Mouse (Mus musculus) liver, embryonic 14.5 days (tissue): ENCODE results near the gene Gm11237. TPM values are rescaled to one million over a fixed set of nuclear protein-coding genes. Genes with fewer than 3 reads are reported as not detected.
A peak's percentile ranks its signal among the peaks of the same experiment; 100 is the strongest.
"Not testable (repeated sequence)": the region's sequence is repeated elsewhere in the genome, so short reads cannot be mapped to it uniquely, and the experiment has no call there.

ENCODE experiments used
- ATAC-seq: fragments of 200-750 bp; cut with Nextera tagmentation; 2 replicates; pipeline ENCODE4 v1.8.0; 2017; ENCODE audit warnings: moderate number of reproducible peaks, mild to moderate bottlenecking, moderate library complexity; ENCODE audit not compliant: insufficient read depth
- DNase-seq, 3 experiments: peaks; one replicate each; pipeline ENCODE4 v3.0.0-alpha.2; 2012 to 2013; ENCODE audit warnings: low read depth in 3 of 3, low spot score in 3 of 3
- H3K27ac ChIP-seq: fragments of 300-500 bp; sonication (generic); 2 replicates; pipeline ENCODE4 v1.5.1; 2014; ENCODE audit warnings: moderate library complexity, mild to moderate bottlenecking, control low read depth, inconsistent platforms
- H3K27me3 ChIP-seq: fragments of 300-500 bp; sonication (generic); 2 replicates; pipeline ENCODE4 v1.6.1; 2014; ENCODE audit warnings: mild to moderate bottlenecking, low read length, moderate library complexity; ENCODE audit not compliant: control insufficient read depth, insufficient read depth
- H3K36me3 ChIP-seq: fragments of 300-500 bp; sonication (generic); replicated peaks from 2 replicates; pipeline ENCODE4 v1.6.1; 2014; ENCODE audit warnings: low read depth; ENCODE audit not compliant: control insufficient read depth, insufficient read depth
- H3K4me1 ChIP-seq, 2 experiments: fragments of 200-500 bp in 1 of 2; fragments of 300-500 bp in 1 of 2; sonication (generic) in 1 of 2; replicated peaks; 2 replicates each; pipeline ENCODE4 v1.6.1; 2012 to 2014; ENCODE audit warnings: antibody characterized with exemption in 1 of 2, inconsistent platforms in 1 of 2, low read length in 1 of 2; ENCODE audit not compliant: control insufficient read depth in 2 of 2, insufficient read depth in 2 of 2
- H3K4me2 ChIP-seq: fragments of 300-500 bp; sonication (generic); 2 replicates; pipeline ENCODE4 v1.6.1; 2014; ENCODE audit warnings: low read depth, mild to moderate bottlenecking, control low read depth, moderate library complexity
- H3K4me3 ChIP-seq, 2 experiments: fragments of 200-500 bp in 1 of 2; fragments of 300-500 bp in 1 of 2; sonication (generic) in 1 of 2; 2 replicates each; pipeline ENCODE4 v1.5.1; 2012 to 2014; ENCODE audit warnings: low read depth in 2 of 2, low read length in 2 of 2, mild to moderate bottlenecking in 2 of 2, control low read depth in 1 of 2, inconsistent platforms in 1 of 2, moderate library complexity in 1 of 2; ENCODE audit not compliant: insufficient read depth in 1 of 2
- H3K9ac ChIP-seq: fragments of 300-500 bp; sonication (generic); replicated peaks from 2 replicates; pipeline ENCODE4 v1.6.1; 2014; ENCODE audit warnings: mild to moderate bottlenecking, control low read depth, moderate library complexity
- H3K9me3 ChIP-seq: fragments of 300-500 bp; sonication (generic); 2 replicates; pipeline ENCODE4 v1.6.1; 2016; ENCODE audit warnings: low read length, mixed read lengths; ENCODE audit not compliant: control insufficient read depth
- CTCF ChIP-seq: IDR thresholded peaks from 2 replicates; pipeline ENCODE4 v1.5.1; 2016; ENCODE audit warnings: antibody characterized with exemption, low read depth, control low read depth
- EP300 ChIP-seq: IDR thresholded peaks from 2 replicates; pipeline ENCODE4 v1.6.1; 2016; ENCODE audit warnings: antibody characterized with exemption, low read depth
- WGBS: fragments of 180-500 bp; shearing (Covaris S2); extraction: QIAGEN DNeasy Blood & Tissue Kit; methylation state at CpG from one replicate; pipeline ENCODE4 v1.1.7; 2014; ENCODE audit not compliant: insufficient replicate concordance; 5-methylcytosine and 5-hydroxymethylcytosine counted together
- polyA plus RNA-seq, 2 experiments: library from polyadenylated mRNA; depleted of rRNA in 1 of 2; stranded (reverse) in 1 of 2; unstranded in 1 of 2; fragments of >200 nt; fragmentation: Nextera tagmentation in 1 of 2; extraction: Ambion mirVana in 1 of 2; gene quantifications; 2 replicates each; pipeline versions ENCODE4 v1.2.1 to v1.2.3; 2012 to 2014

Gene Gm11237
- polyA plus RNA-seq (2012; rRNA removed) (not detected in 2 replicates), polyA plus RNA-seq (2014; fragmentation: Nextera tagmentation; extraction: Ambion mirVana) (not detected in 2 replicates)

DNA sequence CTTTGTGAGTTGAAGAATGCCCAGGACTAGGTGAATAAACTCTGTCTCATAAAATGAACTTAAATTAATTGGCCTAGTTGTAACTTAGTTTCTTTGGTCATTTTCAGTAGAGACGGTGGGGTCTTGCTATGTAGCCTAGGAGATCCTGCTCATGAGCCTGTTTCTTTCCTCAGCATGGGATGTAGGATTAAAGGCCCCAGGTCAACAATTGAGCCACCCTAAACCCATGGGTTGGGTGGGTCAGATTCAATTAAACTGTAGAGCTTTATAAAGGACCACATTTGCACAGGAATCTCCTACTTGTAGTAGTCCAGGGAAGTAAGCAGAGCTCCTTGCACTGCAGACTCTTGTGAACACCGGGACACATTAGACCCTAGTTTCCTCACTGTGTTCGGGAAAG, at the start of gene Gm11237:
Gm11237 (plus strand) TSS at position 301 of the 400 bp plus-strand sequence.
- H3K9me3 ChIP-seq, H3K27me3 ChIP-seq, H3K4me1 ChIP-seq, H3K27ac ChIP-seq, ATAC-seq, H3K4me2 ChIP-seq, H3K9ac ChIP-seq, H3K36me3 ChIP-seq, H3K4me3 ChIP-seq, DNase-seq: not testable (repeated sequence)
- WGBS, result no CpG with 5 or more reads among the region's 3 CpGs

DNA sequence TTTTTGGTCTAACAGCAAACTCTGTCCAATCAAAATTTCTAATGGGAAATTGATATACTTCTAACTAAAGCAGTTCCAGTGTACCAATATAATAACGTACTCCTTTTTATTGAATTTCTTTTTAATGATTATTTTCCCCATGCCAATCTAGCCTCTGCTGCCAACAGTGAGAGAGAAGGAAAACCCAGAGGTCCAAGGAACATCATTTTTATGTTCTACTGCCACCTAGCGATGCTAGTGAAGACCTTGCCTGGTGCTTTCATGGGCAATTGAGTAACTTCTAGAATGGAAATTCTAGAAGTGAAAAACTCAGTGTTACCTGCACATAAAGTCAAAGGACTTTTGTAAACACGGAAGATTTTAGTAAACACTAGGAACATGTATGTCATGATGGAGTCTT, 23.5 kb upstream of the Gm11237 start:
- no peak overlapping the region for H3K4me3 ChIP-seq
- H3K4me1 ChIP-seq, result no peaks in the 10 kb centered on the region
- H3K9me3 ChIP-seq, result no peaks in the 10 kb centered on the region
- TF ChIP-seq EP300 (no peak), CTCF (peak; percentile 32; the same call in 1 of the 2 replicates)
- H3K27me3 ChIP-seq, result no peaks in the 10 kb centered on the region
- WGBS, result 10% methylated on average over 3 of the region's 3 CpGs
- no peak overlapping the region for H3K9ac ChIP-seq
- no peak overlapping the region for H3K4me2 ChIP-seq
- no peaks in the 10 kb centered on the region for H3K36me3 ChIP-seq
- ATAC-seq, result no peak
- DNase-seq, result no peak
- no peak overlapping the region for H3K27ac ChIP-seq

DNA sequence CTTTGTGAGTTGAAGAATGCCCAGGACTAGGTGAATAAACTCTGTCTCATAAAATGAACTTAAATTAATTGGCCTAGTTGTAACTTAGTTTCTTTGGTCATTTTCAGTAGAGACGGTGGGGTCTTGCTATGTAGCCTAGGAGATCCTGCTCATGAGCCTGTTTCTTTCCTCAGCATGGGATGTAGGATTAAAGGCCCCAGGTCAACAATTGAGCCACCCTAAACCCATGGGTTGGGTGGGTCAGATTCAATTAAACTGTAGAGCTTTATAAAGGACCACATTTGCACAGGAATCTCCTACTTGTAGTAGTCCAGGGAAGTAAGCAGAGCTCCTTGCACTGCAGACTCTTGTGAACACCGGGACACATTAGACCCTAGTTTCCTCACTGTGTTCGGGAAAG, 15.2 kb upstream of the Gm11237 start, which contains the start of gene Gm11238:
Gm11238 (plus strand) TSS at position 301 of the 400 bp plus-strand sequence.
- not testable (repeated sequence) for H3K36me3 ChIP-seq, H3K27ac ChIP-seq, H3K4me3 ChIP-seq, H3K4me1 ChIP-seq, DNase-seq, H3K9me3 ChIP-seq, ATAC-seq, H3K9ac ChIP-seq, H3K4me2 ChIP-seq, H3K27me3 ChIP-seq
- no CpG with 5 or more reads among the region's 3 CpGs for WGBS

DNA sequence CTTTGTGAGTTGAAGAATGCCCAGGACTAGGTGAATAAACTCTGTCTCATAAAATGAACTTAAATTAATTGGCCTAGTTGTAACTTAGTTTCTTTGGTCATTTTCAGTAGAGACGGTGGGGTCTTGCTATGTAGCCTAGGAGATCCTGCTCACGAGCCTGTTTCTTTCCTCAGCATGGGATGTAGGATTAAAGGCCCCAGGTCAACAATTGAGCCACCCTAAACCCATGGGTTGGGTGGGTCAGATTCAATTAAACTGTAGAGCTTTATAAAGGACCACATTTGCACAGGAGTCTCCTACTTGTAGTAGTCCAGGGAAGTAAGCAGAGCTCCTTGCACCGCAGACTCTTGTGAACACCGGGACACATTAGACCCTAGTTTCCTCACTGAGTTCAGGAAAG, 15.0 kb downstream of the Gm11237 start, which contains the start of gene Gm11236:
Gm11236 (plus strand) TSS at position 301 of the 400 bp plus-strand sequence.
- not testable (repeated sequence) for H3K4me1 ChIP-seq, H3K4me3 ChIP-seq, H3K27ac ChIP-seq, H3K9me3 ChIP-seq, H3K4me2 ChIP-seq, DNase-seq, ATAC-seq, H3K27me3 ChIP-seq, H3K36me3 ChIP-seq, H3K9ac ChIP-seq
- no CpG with 5 or more reads among the region's 4 CpGs for WGBS

DNA sequence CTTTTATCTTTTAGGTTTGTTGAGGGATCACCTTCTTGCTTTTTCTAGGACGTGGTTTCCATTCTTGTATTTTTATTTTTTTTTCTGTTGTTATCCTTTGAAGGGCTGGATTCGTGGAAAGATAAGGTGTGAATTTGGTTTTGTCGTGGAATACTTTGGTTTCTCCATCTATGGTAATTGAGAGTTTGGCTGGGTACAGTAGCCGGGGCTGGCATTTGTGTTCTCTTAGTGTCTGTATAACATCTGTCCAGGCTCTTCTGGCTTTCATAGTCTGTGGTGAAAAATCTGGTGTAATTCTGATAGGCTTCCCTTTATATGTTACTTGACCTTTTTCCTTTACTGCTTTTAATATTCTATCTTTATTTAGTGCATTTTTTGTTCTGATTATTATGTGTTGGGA, 39.1 kb downstream of the Gm11237 start:
- not testable (repeated sequence) for H3K4me2 ChIP-seq, H3K4me3 ChIP-seq, H3K9ac ChIP-seq, H3K27ac ChIP-seq, H3K4me1 ChIP-seq, H3K36me3 ChIP-seq, H3K27me3 ChIP-seq, H3K9me3 ChIP-seq, ATAC-seq, DNase-seq
- WGBS, result 54% methylated on average over 4 of the region's 4 CpGs

DNA sequence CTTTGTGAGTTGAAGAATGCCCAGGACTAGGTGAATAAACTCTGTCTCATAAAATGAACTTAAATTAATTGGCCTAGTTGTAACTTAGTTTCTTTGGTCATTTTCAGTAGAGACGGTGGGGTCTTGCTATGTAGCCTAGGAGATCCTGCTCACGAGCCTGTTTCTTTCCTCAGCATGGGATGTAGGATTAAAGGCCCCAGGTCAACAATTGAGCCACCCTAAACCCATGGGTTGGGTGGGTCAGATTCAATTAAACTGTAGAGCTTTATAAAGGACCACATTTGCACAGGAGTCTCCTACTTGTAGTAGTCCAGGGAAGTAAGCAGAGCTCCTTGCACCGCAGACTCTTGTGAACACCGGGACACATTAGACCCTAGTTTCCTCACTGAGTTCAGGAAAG, 45.3 kb downstream of the Gm11237 start, which contains the start of gene Gm11239:
Gm11239 (plus strand) TSS at position 301 of the 400 bp plus-strand sequence.
- H3K27ac ChIP-seq, H3K9me3 ChIP-seq, H3K27me3 ChIP-seq, H3K4me3 ChIP-seq, DNase-seq, ATAC-seq, H3K36me3 ChIP-seq, H3K9ac ChIP-seq, H3K4me2 ChIP-seq, H3K4me1 ChIP-seq: not testable (repeated sequence)
- WGBS, result no CpG with 5 or more reads among the region's 4 CpGs

Other genes starting within 250 kb of the Gm11237 start
- gene Gm11487, start 217.9 kb upstream of the Gm11237 start, polyA plus RNA-seq (2012; rRNA removed), result not detected in 2 replicates
- not detected in 2 replicates for gene Gm11487, start 217.9 kb upstream of the Gm11237 start, polyA plus RNA-seq (2014; fragmentation: Nextera tagmentation; extraction: Ambion mirVana)
- gene Gm11238, start 15.1 kb upstream of the Gm11237 start, polyA plus RNA-seq (2012; rRNA removed), result not detected in 2 replicates
- not detected in 2 replicates for gene Gm11238, start 15.1 kb upstream of the Gm11237 start, polyA plus RNA-seq (2014; fragmentation: Nextera tagmentation; extraction: Ambion mirVana)
- gene Gm11236, start 15.1 kb downstream of the Gm11237 start, polyA plus RNA-seq (2012; rRNA removed), result not detected in 2 replicates
- gene Gm11236, start 15.1 kb downstream of the Gm11237 start, polyA plus RNA-seq (2014; fragmentation: Nextera tagmentation; extraction: Ambion mirVana), result not detected in 2 replicates
- gene Gm11239, start 45.4 kb downstream of the Gm11237 start, polyA plus RNA-seq (2012; rRNA removed), result not detected in 2 replicates
- gene Gm11239, start 45.4 kb downstream of the Gm11237 start, polyA plus RNA-seq (2014; fragmentation: Nextera tagmentation; extraction: Ambion mirVana), result not detected in 2 replicates
- gene Gm428, start 60.5 kb downstream of the Gm11237 start, polyA plus RNA-seq (2012; rRNA removed), result not detected in 2 replicates
- gene Gm428, start 60.5 kb downstream of the Gm11237 start, polyA plus RNA-seq (2014; fragmentation: Nextera tagmentation; extraction: Ambion mirVana), result not detected in 2 replicates
- not detected in 2 replicates for gene Rasef, start 168.0 kb downstream of the Gm11237 start, polyA plus RNA-seq (2012; rRNA removed)
- 0.10 TPM in 1 of 2 replicates, not detected in the other for gene Rasef, start 168.0 kb downstream of the Gm11237 start, polyA plus RNA-seq (2014; fragmentation: Nextera tagmentation; extraction: Ambion mirVana)